Mouse (Mus musculus) CH12.LX (cell line): ENCODE measurements around the gene Clint1. TPM values are rescaled to one million over a fixed set of nuclear protein-coding genes. Genes with fewer than 3 reads are reported as not detected.
A peak's percentile ranks its signal among the peaks of the same experiment; 100 is the strongest.

Experiments used
- DNase-seq: peaks from one replicate; pipeline ENCODE4 v3.0.0-alpha.2; 2013; ENCODE audit errors: extremely low read depth
- H3K27ac ChIP-seq: 2 replicates; pipeline ENCODE4 v1.5.1; 2012; ENCODE audit warnings: low read depth, mild to moderate bottlenecking, control low read depth, moderate library complexity; ENCODE audit not compliant: insufficient read depth
- H3K27me3 ChIP-seq: replicated peaks from 2 replicates; pipeline ENCODE3; 2012; ENCODE audit warnings: inconsistent platforms
- H3K36me3 ChIP-seq, 2 experiments: replicated peaks in 1 of 2; 2 replicates each; pipeline versions ENCODE3 to v1.6.1; 2012; ENCODE audit warnings: inconsistent platforms in 1 of 2, low read length in 1 of 2, mild to moderate bottlenecking in 1 of 2, mixed read lengths in 1 of 2, moderate library complexity in 1 of 2; ENCODE audit not compliant: control insufficient read depth in 1 of 2, insufficient read depth in 1 of 2
- H3K4me1 ChIP-seq, 2 experiments: 2 replicates each; pipeline ENCODE4 v1.6.1; 2012; ENCODE audit warnings: inconsistent platforms in 1 of 2, moderate library complexity in 1 of 2; ENCODE audit not compliant: insufficient read depth in 2 of 2, control insufficient read depth in 1 of 2
- H3K4me2 ChIP-seq: 2 replicates; pipeline ENCODE4 v1.6.1; 2012; ENCODE audit warnings: low read depth, mild to moderate bottlenecking, control low read depth; ENCODE audit not compliant: poor library complexity, insufficient read depth, severe bottlenecking
- H3K4me3 ChIP-seq, 3 experiments: fragments of 150-350 bp in 1 of 3; sonication (generic) in 1 of 3; replicated peaks in 1 of 3; 2 replicates each; pipeline versions ENCODE3 to v1.5.1; 2011 to 2012; ENCODE audit warnings: low read depth in 2 of 3, low read length in 2 of 3, mild to moderate bottlenecking in 2 of 3, moderate library complexity in 2 of 3, control low read depth in 1 of 3, improper control_type of control experiment in 1 of 3, inconsistent platforms in 1 of 3, mixed read lengths in 1 of 3; ENCODE audit not compliant: poor library complexity in 1 of 3
- H3K79me2 ChIP-seq: replicated peaks from 2 replicates; pipeline ENCODE4 v1.6.1; 2012; ENCODE audit warnings: mild to moderate bottlenecking, moderate library complexity; ENCODE audit not compliant: control insufficient read depth, poor library complexity, insufficient read depth, severe bottlenecking; ENCODE audit errors: extremely low read depth
- H3K9ac ChIP-seq: 2 replicates; pipeline ENCODE4 v1.6.1; 2012; ENCODE audit warnings: low read depth, mild to moderate bottlenecking, control low read depth, moderate library complexity; ENCODE audit not compliant: insufficient read depth
- H3K9me3 ChIP-seq: replicated peaks from 2 replicates; pipeline ENCODE3; 2012; ENCODE audit warnings: low read length, inconsistent platforms, mixed read lengths
- BHLHE40 ChIP-seq: IDR thresholded peaks from 2 replicates; pipeline ENCODE4 v1.6.1; 2011; ENCODE audit warnings: mild to moderate bottlenecking, low read depth, low read length, improper control_type of control experiment
- EP300 ChIP-seq: IDR thresholded peaks from 2 replicates; pipeline ENCODE4 v1.6.1; 2011; ENCODE audit warnings: low read length, improper control_type of control experiment
- HCFC1 ChIP-seq: IDR thresholded peaks from 2 replicates; pipeline ENCODE4 v1.6.1; 2012; ENCODE audit warnings: low read depth, mild to moderate bottlenecking, inconsistent platforms, low read length, improper control_type of control experiment
- IRF4 ChIP-seq: IDR thresholded peaks from 2 replicates; pipeline ENCODE4 v1.6.1; 2014; ENCODE audit warnings: low read depth, mild to moderate bottlenecking, inconsistent platforms, low read length, improper control_type of control experiment
- JUN ChIP-seq: IDR thresholded peaks from 2 replicates; pipeline ENCODE4 v1.6.1; 2011; ENCODE audit warnings: low read depth, mild to moderate bottlenecking, low read length, improper control_type of control experiment, moderate library complexity; ENCODE audit not compliant: insufficient read depth
- KAT2A ChIP-seq: IDR thresholded peaks from 2 replicates; pipeline ENCODE4 v1.6.1; 2012; ENCODE audit warnings: low read length, improper control_type of control experiment, inconsistent platforms; ENCODE audit not compliant: insufficient replicate concordance
- MAFK ChIP-seq: IDR thresholded peaks from 2 replicates; pipeline ENCODE4 v1.6.1; 2011; ENCODE audit warnings: low read length, improper control_type of control experiment; ENCODE audit not compliant: insufficient replicate concordance
- MYC ChIP-seq: IDR thresholded peaks from 2 replicates; pipeline ENCODE4 v1.6.1; 2011; ENCODE audit warnings: low read depth, mild to moderate bottlenecking, improper control_type of control experiment, low read length
- PAX5 ChIP-seq: IDR thresholded peaks from 2 replicates; pipeline ENCODE4 v1.6.1; 2012; ENCODE audit warnings: low read length, inconsistent platforms, mixed read lengths
- POLR2A ChIP-seq: IDR thresholded peaks from 2 replicates; pipeline ENCODE4 v1.6.1; 2011; ENCODE audit warnings: low read depth, mild to moderate bottlenecking, improper control_type of control experiment, low read length
- RCOR1 ChIP-seq: conservative IDR thresholded peaks from 2 replicates; pipeline ENCODE4 v1.6.1; 2012; ENCODE audit warnings: low read depth, mild to moderate bottlenecking, inconsistent platforms, low read length, improper control_type of control experiment
- dilution Hi-C: fragments of 300-500 bp; cut with MboI; formaldehyde crosslinking; loops from 2 replicates; pipeline ENCODE4 v1.14.3; 2020; ENCODE audit warnings: low sequenced_read_pairs; ENCODE audit not compliant: extremely low pct_unique_long_range_greater_than_20kb, extremely low pct_ligation_motif_present
- in situ Hi-C: fragments of 300-500 bp; cut with MboI; formaldehyde crosslinking; loops from 3 replicates; pipeline ENCODE4 v1.14.3; 2019; ENCODE audit warnings: low sequenced_read_pairs, low pct_ligation_motif_present, low pct_unique_long_range_greater_than_20kb, mixed read lengths
- polyA plus RNA-seq: library from polyadenylated mRNA; unstranded; fragments of >175 nt; gene quantifications from 2 replicates; pipeline ENCODE4 v1.2.1, GENCODE M21; 2012; ENCODE audit warnings: low read depth; ENCODE audit not compliant: insufficient read length
- total RNA-seq, 2 experiments: library from RNA; depleted of rRNA; stranded (reverse); fragments of 300-350 nt in 1 of 2; fragments of >200 nt in 1 of 2; gene quantifications; 2 replicates each; pipeline ENCODE4 v1.2.3; 2012 to 2014

The Clint1 gene
- total and polyA plus RNA-seq, 3 experiments, result 54.1 to 137 (median 98.5) TPM

DNA sequence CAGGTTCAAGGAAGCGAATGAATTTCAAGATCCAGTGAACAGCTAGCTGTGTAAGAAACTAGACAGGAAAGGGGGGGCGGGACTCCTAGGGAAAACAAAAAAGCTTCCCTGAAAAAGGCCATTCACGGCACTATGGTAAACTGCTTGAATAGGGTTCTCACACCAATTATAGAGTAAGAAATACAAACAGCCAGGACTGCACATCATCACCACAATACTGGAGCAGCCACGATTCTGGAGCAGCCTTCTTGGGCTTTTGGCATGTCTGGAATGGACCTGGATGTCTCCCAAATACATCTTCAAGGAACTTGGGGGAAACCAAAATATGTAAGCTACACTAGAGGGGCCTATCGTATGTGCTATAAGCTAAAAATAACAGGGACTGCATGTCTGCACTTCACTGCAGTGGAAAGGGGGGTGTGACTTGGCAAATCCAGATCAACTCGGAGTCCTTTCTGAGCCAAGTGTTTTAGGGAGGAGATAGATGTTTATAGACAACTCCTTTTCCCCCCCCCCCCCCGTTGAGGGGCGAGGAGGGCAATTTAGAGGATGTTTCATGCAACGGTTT lies 21.0 kb upstream of the Clint1 start:
- Histone ChIP-seq H3K27ac (no peak overlapping the region), H3K9ac (no peak overlapping the region), H3K9me3 (no peaks in the 10 kb centered on the region), H3K4me1 (peaks cover 3 to 10% of the 10 kb centered on the region in 2 experiments; a peak in 3 of 4 replicates)
- in situ Hi-C loops, result no loop called here
- TF ChIP-seq EP300 (no peak), HCFC1 (no peak), POLR2A (no peak), MYC (no peak), IRF4 (no peak)
- TF ChIP-seq, all 38 proteins: peak for 0
- no peak overlapping the region for H3K4me3 ChIP-seq
- DNase-seq, result no peak
- dilution Hi-C loops, result no loop called here
- no peak overlapping the region for H3K4me2 ChIP-seq
- H3K79me2 ChIP-seq, result no peaks in the 10 kb centered on the region
- no peaks in the 10 kb centered on the region for H3K36me3 ChIP-seq
- H3K27me3 ChIP-seq, result no peaks in the 10 kb centered on the region

DNA sequence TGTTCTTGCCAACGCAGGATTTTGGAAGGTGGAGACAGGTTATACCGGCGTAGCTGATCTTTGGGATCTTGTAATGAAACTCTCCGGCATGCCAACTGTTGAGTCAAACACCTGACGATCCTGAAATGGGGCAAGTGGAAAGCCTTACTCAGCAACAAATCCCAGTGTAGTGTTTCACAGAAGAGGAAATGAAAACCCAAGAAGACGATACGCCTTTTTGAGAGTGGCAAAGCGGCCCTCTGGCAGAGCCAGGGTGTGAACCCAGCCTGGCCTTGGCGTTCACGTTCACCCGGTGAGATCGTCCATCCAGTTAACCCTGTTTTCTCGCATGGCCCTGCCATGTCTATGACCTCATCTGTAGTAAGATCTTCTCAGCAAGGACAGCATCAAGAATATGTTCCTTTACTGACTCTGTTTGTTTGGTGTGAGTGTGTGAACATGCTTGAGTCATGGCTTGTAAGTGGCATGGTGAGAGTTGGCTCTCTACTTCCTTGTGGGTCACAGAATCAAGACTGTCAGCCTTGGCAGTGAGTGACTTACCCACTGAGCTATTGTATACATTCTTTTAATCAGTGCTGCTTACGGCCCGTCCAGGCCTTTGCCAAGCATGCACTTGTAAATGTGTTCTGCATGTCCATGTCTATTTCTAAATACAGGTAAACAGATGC lies 20.2 kb upstream of the Clint1 start:
- DNase-seq, result no peak
- no peak for TF ChIP-seq RCOR1
- TF ChIP-seq MAFK, result peak; percentile 89
- TF ChIP-seq EP300, result peak; percentile 55
- TF ChIP-seq JUN, result no peak
- TF ChIP-seq, all 38 proteins: peak for 2
- dilution Hi-C loops, result no loop called here
- H3K9ac ChIP-seq, result no peak overlapping the region
- H3K79me2 ChIP-seq, result no peaks in the 10 kb centered on the region
- no peak overlapping the region for H3K27ac ChIP-seq
- H3K9me3 ChIP-seq, result no peaks in the 10 kb centered on the region
- in situ Hi-C loops, result no loop called here
- no peak overlapping the region for H3K4me2 ChIP-seq
- H3K4me3 ChIP-seq, result no peak overlapping the region
- peaks cover 3 to 10% of the 10 kb centered on the region in 2 experiments; a peak in 3 of 4 replicates for H3K4me1 ChIP-seq
- H3K36me3 ChIP-seq, result no peaks in the 10 kb centered on the region
- no peaks in the 10 kb centered on the region for H3K27me3 ChIP-seq

DNA sequence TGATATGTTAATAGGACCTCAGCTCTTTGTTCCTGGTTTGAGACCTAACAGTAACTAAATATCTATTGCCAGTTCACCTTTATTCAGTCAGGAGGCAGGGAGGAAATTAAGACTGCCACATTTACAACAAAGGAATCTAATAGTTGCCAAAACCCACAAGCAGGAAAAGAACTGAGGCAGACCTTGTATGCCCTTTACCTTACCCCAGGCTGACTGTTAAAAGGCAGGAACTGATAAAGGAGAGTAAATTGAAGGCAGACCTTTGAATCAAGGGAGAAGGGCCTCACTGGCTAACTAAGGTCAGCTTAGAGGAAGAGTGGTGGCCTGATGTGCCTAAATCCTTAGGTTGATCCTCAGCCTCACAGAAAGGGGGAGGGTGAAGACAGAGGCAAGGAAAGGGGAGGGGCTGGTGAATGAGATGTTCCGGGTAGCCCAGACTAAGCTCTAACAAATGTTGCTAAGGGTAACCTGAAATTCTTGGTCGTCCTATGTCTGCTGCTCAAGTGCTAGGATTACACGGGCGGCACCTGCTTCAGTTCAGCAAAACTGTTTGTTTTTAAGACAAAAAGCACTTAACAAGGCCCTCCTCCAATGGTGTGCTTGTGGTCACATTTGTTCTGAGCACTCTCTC lies 16.1 kb upstream of the Clint1 start:
- no peak overlapping the region for H3K9ac ChIP-seq
- H3K4me1 ChIP-seq, result peaks cover 4 to 14% of the 10 kb centered on the region in 2 experiments; a peak in 3 of 4 replicates
- in situ Hi-C loops, result no loop called here
- no peak overlapping the region for H3K27ac ChIP-seq
- dilution Hi-C loops, result no loop called here
- H3K79me2 ChIP-seq, result no peaks in the 10 kb centered on the region
- no peaks in the 10 kb centered on the region for H3K36me3 ChIP-seq
- no peak for DNase-seq
- H3K9me3 ChIP-seq, result no peaks in the 10 kb centered on the region
- no peak overlapping the region for H3K4me2 ChIP-seq
- H3K4me3 ChIP-seq, result no peak overlapping the region
- TF ChIP-seq BHLHE40 (no peak), KAT2A (no peak), PAX5 (no peak)
- TF ChIP-seq, all 38 proteins: peak for 0
- H3K27me3 ChIP-seq, result no peaks in the 10 kb centered on the region
